Mouse (Mus musculus) hindbrain, embryonic 16.5 days (tissue): ENCODE measurements around the gene Rpl4. TPM values are rescaled to one million over a fixed set of nuclear protein-coding genes. Genes with fewer than 3 reads are reported as not detected.
"Not testable (repeated sequence)": the region's sequence is repeated elsewhere in the genome, so short reads cannot be mapped to it uniquely, and the experiment has no call there.

Source experiments
- ATAC-seq: fragments of 200-750 bp; cut with Nextera tagmentation; 2 replicates; pipeline ENCODE4 v1.8.0; 2017; ENCODE audit warnings: moderate TSS enrichment, moderate library complexity
- H3K27ac ChIP-seq: fragments of 300-500 bp; sonication (generic); 2 replicates; pipeline ENCODE4 v1.5.1; 2014; ENCODE audit warnings: low read depth, mild to moderate bottlenecking, control low read depth, low read length, moderate library complexity
- H3K27me3 ChIP-seq: fragments of 300-500 bp; sonication (generic); replicated peaks from 2 replicates; pipeline ENCODE4 v1.6.1; 2014; ENCODE audit warnings: low read length; ENCODE audit not compliant: control insufficient read depth, insufficient read depth
- H3K36me3 ChIP-seq: fragments of 300-500 bp; sonication (generic); 2 replicates; pipeline ENCODE4 v1.6.1; 2014; ENCODE audit warnings: mild to moderate bottlenecking, low read length, moderate library complexity, mixed read lengths; ENCODE audit not compliant: control insufficient read depth, insufficient read depth
- H3K4me1 ChIP-seq: fragments of 300-500 bp; sonication (generic); 2 replicates; pipeline ENCODE4 v1.6.1; 2014; ENCODE audit warnings: low read depth, low read length; ENCODE audit not compliant: control insufficient read depth, insufficient read depth
- H3K4me2 ChIP-seq: fragments of 300-500 bp; sonication (generic); 2 replicates; pipeline ENCODE4 v1.6.1; 2014; ENCODE audit warnings: mild to moderate bottlenecking, low read length, control low read depth, moderate library complexity
- H3K4me3 ChIP-seq: fragments of 300-500 bp; sonication (generic); 2 replicates; pipeline ENCODE4 v1.5.1; 2014; ENCODE audit warnings: mild to moderate bottlenecking, low read length, control low read depth, moderate library complexity
- H3K9ac ChIP-seq: fragments of 300-500 bp; sonication (generic); 2 replicates; pipeline ENCODE4 v1.6.1; 2014; ENCODE audit warnings: low read depth, mild to moderate bottlenecking, control low read depth, low read length, moderate library complexity
- H3K9me3 ChIP-seq: fragments of 300-500 bp; sonication (generic); 2 replicates; pipeline ENCODE4 v1.6.1; 2014; ENCODE audit warnings: mild to moderate bottlenecking, low read length, moderate library complexity; ENCODE audit not compliant: control insufficient read depth
- WGBS: fragments of 180-500 bp; shearing (Covaris S2); extraction: QIAGEN DNeasy Blood & Tissue Kit; methylation state at CpG from one replicate; pipeline ENCODE4 v1.1.7; 2014; 5-methylcytosine and 5-hydroxymethylcytosine counted together
- polyA plus RNA-seq: library from polyadenylated mRNA; unstranded; fragments of >200 nt; fragmentation: Nextera tagmentation; extraction: Ambion mirVana; gene quantifications from 2 replicates; pipeline ENCODE4 v1.2.1, GENCODE M21; 2015

Rpl4 gene
- 580 and 585 TPM in 2 replicates for polyA plus RNA-seq

DNA sequence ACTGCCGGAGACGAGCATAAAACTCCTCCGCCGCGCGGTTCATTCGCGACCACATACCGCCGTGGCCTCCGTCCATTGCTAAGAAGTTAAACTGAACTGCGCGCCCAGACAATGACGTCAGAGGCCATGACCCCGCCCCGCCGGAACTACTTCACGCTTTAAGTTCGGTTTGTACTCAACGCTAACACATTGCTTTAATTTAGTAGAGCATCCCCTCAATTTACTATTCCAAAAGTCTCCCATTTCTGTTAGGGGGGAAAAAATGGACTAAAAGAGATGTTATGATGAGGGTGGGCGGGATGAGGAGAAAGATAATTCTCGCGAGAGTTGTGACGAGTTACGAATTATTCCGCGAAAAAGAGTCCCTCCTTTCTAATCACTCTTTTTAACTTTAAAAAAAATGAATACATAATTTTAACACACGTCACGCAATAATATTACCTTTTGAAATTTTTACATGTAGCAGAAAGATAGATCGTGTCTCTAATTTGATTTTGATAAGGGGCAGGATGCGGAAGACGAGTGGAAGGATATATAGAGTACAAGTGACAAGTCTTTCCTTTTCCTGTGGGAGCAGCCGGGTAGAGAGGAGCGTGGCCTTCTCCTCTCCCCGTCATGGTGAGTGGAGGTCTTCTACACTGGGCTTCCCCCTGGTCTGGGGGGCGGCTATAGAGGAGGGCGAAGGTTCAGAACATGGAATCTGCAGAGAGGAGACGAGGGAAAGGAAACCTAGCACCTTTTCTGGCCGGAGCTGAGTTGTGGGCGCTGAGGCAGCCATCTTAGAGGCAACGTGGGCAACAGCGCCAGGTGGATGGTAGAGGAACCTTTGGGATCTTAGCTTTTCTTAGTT is at the start of gene Rpl4, which contains the start of gene Zwilch:
Rpl4 (plus strand) TSS at position 560 of the 850 bp plus-strand sequence.
Zwilch (minus strand) TSS at position 289 of the 850 bp plus-strand sequence.
- ATAC-seq: peak; percentile 88
- Histone ChIP-seq H3K4me2 (peak within 1 kb of the TSS; percentile 91), H3K4me3 (peak within 1 kb of the TSS; percentile 87), H3K4me1 (peaks cover 16% of the 10 kb centered on the region), H3K9ac (peak within 1 kb of the TSS; percentile 84), H3K27ac (peak within 1 kb of the TSS; percentile 88), H3K9me3 (no peaks in the 10 kb centered on the region), H3K27me3 (no peaks in the 10 kb centered on the region), H3K36me3 (peaks cover 26% of the 10 kb centered on the region)
- under 1% methylated on average over 41 of the region's 42 CpGs for WGBS

- H3K9ac ChIP-seq, H3K9me3 ChIP-seq, ATAC-seq, H3K4me3 ChIP-seq, H3K27me3 ChIP-seq, H3K36me3 ChIP-seq, H3K27ac ChIP-seq, H3K4me1 ChIP-seq, H3K4me2 ChIP-seq: not testable (repeated sequence)
- 64% methylated on average over 3 of the region's 3 CpGs for whole genome bisulfite sequencing
These were observed 48.3 kb upstream of the Rpl4 start for GRCm38 (mm10) chr9:64124846-64125245.

DNA sequence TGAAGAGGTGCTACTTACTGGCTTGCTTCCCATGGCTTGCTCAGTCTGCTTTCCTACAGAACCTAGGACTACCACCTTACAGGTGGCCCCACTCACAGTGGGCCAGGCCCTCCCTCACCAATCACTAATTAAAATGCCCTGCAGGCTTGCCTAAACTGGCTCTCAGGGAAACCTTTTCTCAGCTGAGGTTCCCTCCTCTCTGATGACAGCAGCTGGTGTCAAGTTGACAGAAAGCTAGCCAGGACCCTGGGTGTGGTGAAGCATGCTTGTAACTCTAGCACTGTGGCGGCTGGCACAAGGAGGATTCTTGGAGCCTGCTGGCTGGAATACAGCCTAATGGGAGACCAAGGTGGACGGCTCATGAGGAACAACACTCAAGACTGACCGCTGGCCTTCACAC is 47.9 kb upstream of the Rpl4 start:
- H3K27me3 ChIP-seq: no peaks in the 10 kb centered on the region
- H3K9me3 ChIP-seq: no peaks in the 10 kb centered on the region
- H3K4me3 ChIP-seq: no peak overlapping the region
- H3K4me1 ChIP-seq: no peaks in the 10 kb centered on the region
- whole genome bisulfite sequencing: 61% methylated on average over 3 of the region's 3 CpGs
- H3K36me3 ChIP-seq: no peaks in the 10 kb centered on the region
- no peak overlapping the region for H3K27ac ChIP-seq
- no peak overlapping the region for H3K9ac ChIP-seq
- ATAC-seq: no peak
- H3K4me2 ChIP-seq: no peak overlapping the region

DNA sequence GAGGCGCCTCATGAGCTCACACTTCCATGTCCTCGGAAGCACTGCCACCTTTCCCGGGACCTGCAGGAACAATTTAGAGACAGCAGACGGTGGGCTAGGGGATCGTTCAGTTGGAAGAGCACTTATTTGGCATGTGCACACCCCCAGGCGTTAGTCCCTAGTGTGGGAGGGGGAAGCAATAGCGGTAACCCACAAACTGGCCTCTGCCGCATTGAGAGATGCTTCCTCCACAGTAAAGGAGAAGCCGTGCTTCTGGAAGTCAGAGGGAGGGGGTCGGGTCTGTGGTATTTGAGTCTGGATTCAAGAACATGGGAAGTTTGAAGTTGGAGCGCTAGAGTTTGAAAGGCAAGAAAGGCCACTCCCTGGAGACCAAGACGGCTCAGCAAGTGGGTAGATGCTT is 47.1 kb upstream of the Rpl4 start:
- no peaks in the 10 kb centered on the region for H3K36me3 ChIP-seq
- ATAC-seq: no peak
- no peak overlapping the region for H3K27ac ChIP-seq
- no peaks in the 10 kb centered on the region for H3K9me3 ChIP-seq
- H3K4me2 ChIP-seq: no peak overlapping the region
- WGBS: 74% methylated on average over 12 of the region's 12 CpGs
- H3K27me3 ChIP-seq: no peaks in the 10 kb centered on the region
- no peak overlapping the region for H3K4me3 ChIP-seq
- H3K4me1 ChIP-seq: no peaks in the 10 kb centered on the region
- no peak overlapping the region for H3K9ac ChIP-seq

GRCm38 (mm10) chr9:64131623-64132022 is 41.6 kb upstream of the Rpl4 start:
- no peak for ATAC-seq
- WGBS: 86% methylated on average over 6 of the region's 6 CpGs
- no peak overlapping the region for H3K4me3 ChIP-seq

DNA sequence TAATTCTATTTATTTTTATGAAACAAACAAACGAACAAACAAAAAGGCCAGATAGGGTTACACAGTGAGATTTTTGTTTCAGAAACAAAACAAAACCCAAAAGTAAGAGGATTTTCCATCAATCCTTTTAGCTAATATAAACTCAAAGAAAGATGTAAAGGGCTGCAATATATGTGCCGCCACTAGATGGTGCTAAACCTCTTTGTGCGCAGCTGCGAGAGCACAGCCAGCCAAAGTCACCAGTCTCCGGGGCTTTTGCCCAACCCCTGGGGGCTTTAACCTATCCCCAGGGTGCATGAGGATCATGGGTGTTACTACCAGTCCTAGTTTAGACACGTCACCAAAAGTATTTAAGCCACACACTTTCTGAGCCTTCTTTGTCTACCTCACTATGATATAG is 34.3 kb upstream of the Rpl4 start:
- not testable (repeated sequence) for H3K27ac ChIP-seq, H3K4me3 ChIP-seq, H3K9me3 ChIP-seq, ATAC-seq, H3K4me1 ChIP-seq, H3K4me2 ChIP-seq, H3K27me3 ChIP-seq, H3K36me3 ChIP-seq, H3K9ac ChIP-seq
- 3% methylated on average over 6 of the region's 6 CpGs for WGBS

More at GRCm38 (mm10) chr9:64131623-64132022, 41.6 kb upstream of the Rpl4 start:
- H3K36me3 ChIP-seq: no peaks in the 10 kb centered on the region
- H3K9me3 ChIP-seq: no peaks in the 10 kb centered on the region
- H3K27me3 ChIP-seq: no peaks in the 10 kb centered on the region
- H3K4me1 ChIP-seq: no peaks in the 10 kb centered on the region
- H3K4me2 ChIP-seq: no peak overlapping the region
- H3K27ac ChIP-seq: no peak overlapping the region
- no peak overlapping the region for H3K9ac ChIP-seq

GRCm38 (mm10) chr9:64139879-64140278 is 33.3 kb upstream of the Rpl4 start:
- Histone ChIP-seq H3K36me3 (no peaks in the 10 kb centered on the region), H3K9ac (no peak overlapping the region), H3K4me1 (no peaks in the 10 kb centered on the region), H3K4me3 (no peak overlapping the region), H3K4me2 (no peak overlapping the region), H3K9me3 (no peaks in the 10 kb centered on the region), H3K27ac (no peak overlapping the region), H3K27me3 (no peaks in the 10 kb centered on the region)
- WGBS: 91% methylated on average over 9 of the region's 9 CpGs
- no peak for ATAC-seq

DNA sequence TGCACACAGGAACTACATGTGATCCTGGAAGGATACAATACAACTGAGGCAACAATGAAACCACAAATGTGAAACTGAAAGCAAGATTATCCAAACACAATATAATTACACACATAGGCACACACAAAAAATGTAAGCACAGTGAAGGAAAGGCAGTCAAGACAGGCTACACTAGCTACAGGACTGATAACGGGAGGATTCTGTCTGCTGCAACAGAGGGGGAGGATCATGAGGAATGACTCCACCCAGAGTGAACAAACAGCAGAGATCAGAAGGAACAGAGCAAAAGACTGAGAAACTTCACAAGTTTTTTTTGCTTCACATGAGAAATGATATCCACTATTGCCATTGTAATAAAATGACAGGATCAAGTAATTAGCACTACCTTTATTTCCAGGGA is 16.5 kb upstream of the Rpl4 start:
- Histone ChIP-seq H3K4me2 (no peak overlapping the region), H3K27ac (no peak overlapping the region), H3K4me3 (no peak overlapping the region), H3K4me1 (no peaks in the 10 kb centered on the region), H3K36me3 (no peaks in the 10 kb centered on the region), H3K9ac (no peak overlapping the region), H3K9me3 (no peaks in the 10 kb centered on the region), H3K27me3 (no peaks in the 10 kb centered on the region)
- 96% methylated on average over 1 of the region's 1 CpGs for WGBS
- no peak for ATAC-seq

- no peak overlapping the region for H3K4me3 ChIP-seq
- H3K36me3 ChIP-seq: no peaks in the 10 kb centered on the region
- H3K27me3 ChIP-seq: no peaks in the 10 kb centered on the region
- 89% methylated on average over 5 of the region's 5 CpGs for WGBS
- H3K9me3 ChIP-seq: no peaks in the 10 kb centered on the region
- no peak overlapping the region for H3K4me2 ChIP-seq
- H3K27ac ChIP-seq: no peak overlapping the region
- H3K4me1 ChIP-seq: no peaks in the 10 kb centered on the region
- H3K9ac ChIP-seq: no peak overlapping the region
- no peak for ATAC-seq
These were observed 12.7 kb upstream of the Rpl4 start for GRCm38 (mm10) chr9:64160471-64160870.
